Mouse (Mus musculus): ENCODE results near the gene Mpig6b.
"Not testable (repeated sequence)": the region's sequence is repeated elsewhere in the genome, so short reads cannot be mapped to it uniquely, and the experiment has no call there.

The Mpig6b gene

DNA sequence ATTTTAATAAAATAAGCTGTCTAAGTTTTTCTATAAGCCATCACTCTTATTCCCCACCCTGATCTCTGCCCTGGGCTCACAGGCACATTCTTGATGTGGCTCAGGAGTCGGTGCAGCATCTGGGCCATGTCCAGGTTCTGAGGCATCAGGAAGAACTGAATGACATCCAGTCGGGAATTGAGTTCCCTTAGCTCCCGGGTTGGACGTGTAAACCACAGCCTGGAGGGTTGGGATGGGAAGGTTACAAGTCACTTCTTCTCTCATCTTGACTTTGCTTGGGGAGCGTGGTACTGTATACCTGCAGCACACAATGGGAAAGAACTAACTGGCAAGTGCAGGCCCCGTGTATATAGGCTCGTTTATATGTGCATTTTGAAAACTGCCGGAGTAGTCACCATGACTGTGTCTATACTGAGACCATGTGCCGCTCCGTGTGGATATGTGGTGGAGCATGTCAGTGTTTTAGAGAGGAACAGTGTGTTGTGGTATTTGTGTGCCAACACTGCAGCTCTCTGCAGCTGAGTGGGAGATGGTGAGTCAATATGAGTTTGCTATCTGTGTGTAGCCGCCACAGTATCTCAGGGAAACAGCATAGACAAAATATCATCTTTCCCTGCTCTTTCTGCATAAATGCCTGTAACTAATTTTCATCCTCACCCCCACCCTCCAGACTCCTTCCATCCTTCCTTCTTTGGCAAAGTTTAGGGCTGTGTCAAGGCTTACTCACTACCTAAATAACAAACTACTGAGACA lies 26.7 kb downstream of the Mpig6b start:
- no peak for DNase-seq (ENCODE audit: low read depth, low spot score)

DNA sequence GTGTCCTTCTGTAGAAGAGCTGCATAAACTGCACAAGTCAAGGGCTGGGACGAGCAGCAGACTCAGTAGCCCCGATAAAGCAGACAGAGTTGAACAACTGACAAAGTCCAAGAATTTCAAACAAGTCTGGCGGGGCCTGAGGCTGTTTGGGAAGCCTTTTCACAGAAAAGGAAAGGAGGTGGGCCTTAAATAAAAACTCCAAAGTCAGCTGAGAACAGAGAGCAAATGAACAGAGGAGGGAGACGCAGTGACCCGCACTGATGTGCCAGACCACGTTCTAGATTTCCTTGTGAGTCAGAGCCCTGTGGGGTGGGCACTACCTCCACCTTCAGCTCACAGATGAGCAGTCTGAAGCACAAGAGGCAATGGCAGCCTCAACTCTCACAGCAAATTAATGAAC lies 31.1 kb downstream of the Mpig6b start:
- no peak for DNase-seq (ENCODE audit: low read depth, low spot score)

DNA sequence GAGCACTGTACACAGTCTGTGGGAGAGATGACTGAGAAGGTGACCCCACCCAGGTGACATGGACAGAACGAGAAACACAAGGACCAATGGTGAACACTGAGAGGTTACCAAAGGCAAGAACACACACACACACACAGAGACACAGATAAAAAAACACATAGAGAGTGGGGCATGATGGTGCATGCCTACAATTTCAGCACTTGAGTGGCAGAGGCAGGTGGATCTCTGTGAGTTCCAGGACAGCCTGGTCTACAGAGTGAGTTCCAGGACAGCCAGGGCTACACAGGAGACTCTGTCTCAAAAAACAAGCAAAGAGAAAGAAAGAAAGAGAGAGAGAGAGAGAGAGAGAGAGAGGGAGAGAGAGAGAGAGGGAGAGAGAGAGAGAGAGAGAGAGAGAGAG lies 32.3 kb downstream of the Mpig6b start:
- not testable (repeated sequence) for DNase-seq (ENCODE audit: low read depth, low spot score)

DNA sequence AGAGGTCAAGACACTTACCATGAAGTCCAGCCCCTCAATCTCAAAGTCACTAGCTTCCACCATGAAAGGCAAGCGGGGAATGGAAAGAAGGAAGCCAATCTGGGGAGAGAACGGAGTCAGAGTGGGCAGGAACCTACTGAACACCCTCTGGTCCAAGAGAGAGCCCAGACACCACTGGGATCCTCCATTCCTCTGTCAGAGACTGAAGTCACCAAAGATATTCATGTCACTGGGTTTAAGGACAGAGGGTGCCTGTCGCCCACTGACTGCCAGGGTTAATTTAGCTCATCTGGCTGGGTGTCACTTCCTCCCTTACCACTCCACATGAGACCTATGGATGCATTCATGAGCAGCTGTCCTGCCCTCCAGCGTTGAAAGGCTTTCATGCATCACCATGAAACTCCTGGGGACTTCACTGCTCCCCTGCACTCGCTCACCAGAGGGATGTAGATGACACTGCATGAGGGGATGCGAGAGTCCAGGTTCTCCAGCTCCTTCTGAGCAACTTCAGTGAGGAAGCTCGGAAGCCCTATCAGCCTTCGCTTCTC lies 33.6 kb downstream of the Mpig6b start:
- no peak for DNase-seq (ENCODE audit: low read depth, low spot score)

DNA sequence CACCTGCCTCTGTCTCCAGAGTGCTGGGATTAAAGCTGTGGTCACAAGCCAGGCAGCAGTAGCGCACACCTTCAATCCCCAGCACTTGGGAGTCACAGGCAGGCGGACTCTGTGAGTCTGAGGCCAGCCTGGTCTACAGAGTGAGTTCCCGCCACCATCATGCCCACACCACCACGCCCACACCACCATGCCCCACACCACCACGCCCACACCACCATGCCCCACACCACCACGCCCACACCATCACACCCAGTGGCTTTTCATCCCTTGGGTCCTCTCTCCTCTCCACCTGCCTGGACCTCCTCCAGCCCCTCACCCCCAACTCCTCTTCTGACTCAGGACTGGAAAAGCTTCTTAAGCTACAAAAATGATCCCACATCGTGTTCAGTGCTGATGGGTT lies 34.1 kb downstream of the Mpig6b start:
- no peak for DNase-seq (ENCODE audit: low read depth, low spot score)

DNA sequence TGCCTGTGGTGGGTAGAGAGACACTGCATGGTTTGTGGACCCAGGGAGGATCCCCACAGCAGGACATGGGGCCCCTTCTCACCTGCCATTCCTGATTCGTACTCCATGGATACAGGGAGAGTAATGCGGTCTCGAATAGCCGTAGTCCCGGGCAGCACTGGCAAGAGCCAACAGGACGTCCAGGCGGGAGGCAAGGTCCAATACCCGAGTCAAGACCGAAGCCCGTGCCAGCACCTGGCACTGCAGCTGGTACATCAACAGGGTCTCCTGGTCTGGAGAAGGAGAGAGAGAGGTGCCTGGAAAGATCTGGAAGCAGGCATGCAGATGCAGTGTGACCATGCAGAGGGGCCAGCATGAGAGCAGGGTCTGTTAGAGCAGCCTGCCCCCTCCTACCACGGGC lies 34.7 kb downstream of the Mpig6b start:
- no peak for DNase-seq (ENCODE audit: low read depth, low spot score)

DNA sequence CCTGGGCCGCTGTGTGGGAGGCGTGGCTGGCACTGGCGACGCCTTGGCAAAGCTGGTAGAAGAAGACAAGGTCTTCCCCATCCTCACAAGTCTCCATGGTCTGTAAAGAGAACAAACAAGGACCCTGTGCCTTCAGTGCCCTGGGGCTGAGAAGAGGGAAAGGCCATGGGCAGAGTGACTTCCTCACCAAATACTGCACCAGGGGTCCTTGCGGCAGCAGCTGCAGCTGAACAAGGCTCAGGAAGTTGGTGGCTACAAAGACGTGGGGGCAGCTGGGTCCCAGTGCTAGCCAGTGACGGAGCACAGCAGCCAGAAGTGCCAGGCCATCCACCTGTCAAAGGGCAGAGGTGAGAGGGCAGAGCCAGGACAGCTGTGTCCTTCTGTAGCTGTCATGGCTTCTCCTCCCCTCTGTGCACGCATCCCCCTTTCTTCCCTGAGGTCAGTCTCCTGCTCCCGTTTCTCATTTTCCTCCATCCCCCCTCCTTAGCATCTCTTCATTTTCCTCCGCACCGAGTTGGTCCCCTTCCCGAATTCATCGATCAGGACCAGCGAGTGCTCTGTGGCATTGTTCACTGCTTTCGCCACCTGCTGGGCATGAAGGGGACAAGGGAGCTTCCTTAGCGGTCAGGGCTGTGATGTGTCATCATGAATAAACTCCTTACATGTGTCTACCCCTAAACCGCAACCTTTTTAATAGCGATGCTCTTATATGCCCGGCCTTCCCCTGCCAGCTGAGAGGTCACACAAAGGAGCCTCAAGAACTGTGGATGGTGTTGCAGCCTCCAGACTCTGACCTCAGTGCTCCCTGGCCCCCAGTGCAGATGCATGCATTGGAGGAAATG lies 36.1 kb downstream of the Mpig6b start:
- no peak for DNase-seq (ENCODE audit: low read depth, low spot score)

DNA sequence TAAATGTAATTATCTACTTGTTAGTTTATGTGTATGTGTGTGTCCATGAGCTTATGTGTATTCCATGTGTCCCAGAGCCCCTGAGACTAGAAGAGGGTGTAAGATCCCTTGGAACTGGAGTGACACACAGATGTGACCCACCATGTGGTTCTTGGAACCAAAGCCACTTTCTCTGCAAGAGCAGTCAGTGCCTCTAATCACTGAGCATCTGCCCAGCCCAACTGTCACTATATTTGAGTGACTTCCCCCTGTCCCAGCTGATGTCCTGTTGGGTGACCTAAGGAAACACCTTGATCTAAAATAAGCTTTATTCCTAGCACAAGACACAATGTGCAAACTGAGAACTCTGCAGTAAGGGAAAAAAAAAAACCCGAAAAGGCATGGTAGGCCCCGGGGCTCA lies 37.7 kb downstream of the Mpig6b start:
- DNase-seq (ENCODE audit: low read depth, low spot score), result no peak

DNA sequence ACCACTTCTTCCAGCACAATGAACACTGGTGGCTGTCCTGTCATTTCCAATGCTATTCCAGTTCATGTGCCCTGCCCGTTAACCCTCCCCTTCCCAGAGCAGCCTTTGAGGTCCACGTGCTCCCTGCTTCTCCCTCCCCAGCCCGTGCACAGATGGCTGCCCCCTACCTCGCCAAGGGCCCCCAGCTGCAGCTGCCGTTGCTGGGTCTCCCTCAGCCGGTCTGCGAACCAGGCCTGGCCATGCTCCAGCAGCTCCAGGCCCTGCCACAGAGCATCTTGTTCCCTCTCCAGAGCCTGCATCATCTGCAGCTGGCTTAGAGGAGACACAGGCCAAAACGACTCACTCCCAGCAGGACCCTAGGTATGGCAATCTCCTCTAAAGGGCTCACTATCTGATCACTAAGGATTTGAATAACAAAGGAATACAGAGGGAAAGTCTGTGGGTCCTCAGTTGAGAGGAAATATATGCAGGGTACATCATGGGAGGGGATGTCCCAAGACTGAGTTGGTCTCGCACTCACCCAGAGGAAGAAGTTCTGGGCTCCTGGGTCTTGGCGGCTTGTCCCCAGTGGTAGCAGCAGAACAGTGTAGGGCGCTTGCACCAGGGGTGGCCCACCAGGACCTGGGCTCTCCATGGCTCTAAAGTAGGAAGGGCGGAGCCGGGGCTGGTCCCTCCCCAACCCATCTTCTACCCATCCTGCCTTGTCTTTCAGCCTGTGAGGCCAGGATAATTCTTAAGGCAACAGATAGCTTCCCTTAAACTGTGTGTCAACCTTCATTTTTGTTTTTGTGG lies 38.5 kb downstream of the Mpig6b start, which contains the start of gene Sapcd1:
Gene Sapcd1 (minus strand): TSS at position 740 of the 792 bp plus-strand sequence.
- no peak for DNase-seq (ENCODE audit: low read depth, low spot score)

DNA sequence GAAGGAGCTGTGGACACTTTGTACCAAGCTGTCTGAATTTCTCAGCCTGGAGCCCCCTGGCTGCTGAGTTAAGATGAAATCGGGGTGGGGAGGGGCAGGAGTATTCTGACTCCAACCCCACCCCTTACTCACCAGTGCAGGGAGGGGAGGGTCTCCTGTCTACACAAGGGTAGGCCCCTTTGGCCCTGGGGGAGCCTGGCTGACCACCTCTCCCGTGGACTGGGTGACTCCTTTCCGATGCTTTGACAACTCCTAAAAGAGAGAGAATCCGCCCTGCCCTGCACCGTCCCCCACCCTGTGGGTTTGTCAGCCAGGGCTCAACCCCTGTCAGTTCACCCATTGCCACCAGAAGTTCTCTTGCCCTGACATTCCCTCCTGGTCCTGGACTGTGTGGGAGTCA lies 39.8 kb downstream of the Mpig6b start:
- DNase-seq (ENCODE audit: low read depth, low spot score), result no peak

DNA sequence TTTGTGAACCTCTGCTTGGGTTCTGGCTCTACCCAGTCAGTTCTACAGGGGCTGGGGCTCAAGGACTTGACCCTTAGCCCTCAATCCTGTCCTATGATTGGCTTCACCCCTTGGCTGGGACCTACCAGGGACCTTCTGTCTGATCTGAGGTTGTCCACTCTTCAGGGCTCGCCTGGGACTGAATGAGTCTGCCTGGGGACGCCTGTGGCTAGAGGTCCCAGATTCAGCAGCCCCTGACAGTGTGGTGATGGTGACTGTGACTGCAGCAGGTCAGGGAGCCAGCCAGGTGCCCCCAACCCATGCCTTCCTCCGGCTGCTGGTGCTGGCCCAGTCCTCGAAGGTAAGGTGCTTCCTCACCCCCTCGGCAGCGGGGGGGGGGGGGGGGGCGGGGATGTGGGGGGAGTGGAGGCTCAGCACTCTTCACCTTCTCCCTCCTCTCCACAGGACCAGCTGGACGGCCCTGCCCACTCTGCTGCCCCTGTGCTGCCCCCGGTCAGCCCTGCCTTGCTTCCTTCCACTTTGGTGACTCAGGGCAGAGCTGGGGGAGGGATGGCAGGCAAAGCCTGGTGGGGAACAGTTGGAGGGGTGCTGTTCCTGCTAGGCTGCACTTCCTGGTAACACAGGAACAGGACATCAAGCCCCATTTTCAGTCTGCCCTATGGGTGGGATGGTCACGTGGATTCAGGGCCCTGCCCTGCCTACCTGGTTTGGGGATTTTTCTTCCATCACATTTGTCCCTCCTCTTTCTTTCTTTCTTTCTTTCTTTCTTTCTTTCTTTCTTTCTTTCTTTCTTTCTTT lies 41.1 kb downstream of the Mpig6b start:
- DNase-seq (ENCODE audit: low read depth, low spot score), result no peak

DNA sequence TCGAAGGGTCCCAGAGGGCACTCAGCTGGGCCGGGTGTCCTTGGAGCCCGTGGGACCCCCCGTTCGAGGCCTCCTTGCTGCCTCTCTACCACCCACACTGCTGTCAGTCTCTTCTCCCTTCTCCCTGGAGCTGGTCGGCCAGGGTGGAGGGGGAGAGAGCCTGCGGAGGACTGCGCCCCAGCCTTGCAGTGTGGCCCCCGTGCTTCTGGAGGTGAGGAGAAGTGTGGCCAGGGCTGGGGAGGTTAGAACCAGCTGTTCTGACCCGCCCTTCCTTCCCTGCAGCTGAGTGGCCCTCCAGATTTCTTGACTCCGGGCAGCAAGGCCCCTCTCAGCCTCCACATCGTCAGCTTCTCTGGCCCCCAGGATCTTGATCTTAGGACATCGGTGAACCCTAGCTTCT lies 41.7 kb downstream of the Mpig6b start:
- no peak for DNase-seq (ENCODE audit: low read depth, low spot score)

DNA sequence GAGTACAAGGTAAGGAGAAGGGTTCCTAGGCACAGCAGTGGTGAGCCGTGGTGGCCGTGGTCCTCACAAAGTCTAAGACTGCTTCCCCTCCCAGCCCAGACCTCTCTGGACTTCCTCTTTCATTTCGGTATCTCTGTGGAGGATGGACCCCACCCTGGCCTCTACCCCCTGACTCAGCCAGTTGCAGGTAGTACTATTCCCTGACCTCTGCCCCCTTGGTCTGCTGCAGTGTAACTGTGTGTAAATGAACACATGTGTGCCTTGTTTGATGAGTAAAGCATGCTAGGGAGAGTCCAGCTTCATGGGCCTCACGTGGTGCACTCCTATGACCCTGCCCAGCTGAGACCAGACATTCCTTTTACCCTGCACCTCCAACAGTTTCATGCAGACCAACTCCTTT lies 42.2 kb downstream of the Mpig6b start:
- DNase-seq (ENCODE audit: low read depth, low spot score), result no peak

DNA sequence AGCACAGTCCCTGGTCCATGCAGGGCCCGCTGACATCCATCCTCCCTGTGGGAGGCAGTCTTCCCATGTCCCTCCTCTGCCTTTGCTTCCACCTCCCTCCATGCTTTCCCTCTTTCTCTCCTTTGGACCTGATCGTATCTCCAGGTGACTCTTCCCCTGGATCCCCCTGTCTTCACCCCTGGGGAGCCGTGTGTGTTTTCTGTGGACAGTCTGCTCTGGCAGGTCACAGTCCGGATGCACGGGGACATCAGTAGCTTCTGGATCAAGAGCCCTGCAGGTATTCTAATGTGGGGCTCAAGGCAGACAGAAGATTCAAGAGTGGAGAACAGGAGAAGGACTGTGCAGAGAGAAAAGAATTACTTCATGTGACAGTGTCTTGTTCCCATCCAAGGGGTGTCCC lies 42.8 kb downstream of the Mpig6b start:
- DNase-seq (ENCODE audit: low read depth, low spot score), result no peak

DNA sequence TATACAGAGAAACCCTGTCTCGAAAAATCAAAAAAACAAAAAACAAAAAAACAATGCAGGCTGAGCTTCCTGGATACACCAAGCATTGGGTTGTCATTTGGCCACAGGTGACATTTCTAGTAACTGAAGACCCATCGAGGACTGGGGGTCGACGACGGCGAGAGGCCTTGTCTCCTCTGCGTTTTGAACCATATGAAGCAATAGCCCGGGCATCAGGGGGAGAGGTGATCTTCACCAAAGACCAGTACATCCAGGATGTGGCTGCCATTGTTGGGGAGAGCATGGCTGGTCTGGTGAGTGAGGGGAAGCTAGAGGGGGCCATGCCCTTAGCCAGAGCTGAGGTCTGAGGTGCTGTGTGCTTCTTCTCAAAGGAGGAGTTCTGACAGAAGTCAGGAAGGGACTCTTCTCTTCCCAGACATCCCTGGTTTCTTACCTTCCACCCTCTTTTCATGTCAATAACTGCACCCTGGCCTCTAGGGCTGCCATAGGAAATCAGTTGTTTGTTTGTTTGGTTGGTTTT lies 43.4 kb downstream of the Mpig6b start:
- no peak for DNase-seq (ENCODE audit: low read depth, low spot score)

DNA sequence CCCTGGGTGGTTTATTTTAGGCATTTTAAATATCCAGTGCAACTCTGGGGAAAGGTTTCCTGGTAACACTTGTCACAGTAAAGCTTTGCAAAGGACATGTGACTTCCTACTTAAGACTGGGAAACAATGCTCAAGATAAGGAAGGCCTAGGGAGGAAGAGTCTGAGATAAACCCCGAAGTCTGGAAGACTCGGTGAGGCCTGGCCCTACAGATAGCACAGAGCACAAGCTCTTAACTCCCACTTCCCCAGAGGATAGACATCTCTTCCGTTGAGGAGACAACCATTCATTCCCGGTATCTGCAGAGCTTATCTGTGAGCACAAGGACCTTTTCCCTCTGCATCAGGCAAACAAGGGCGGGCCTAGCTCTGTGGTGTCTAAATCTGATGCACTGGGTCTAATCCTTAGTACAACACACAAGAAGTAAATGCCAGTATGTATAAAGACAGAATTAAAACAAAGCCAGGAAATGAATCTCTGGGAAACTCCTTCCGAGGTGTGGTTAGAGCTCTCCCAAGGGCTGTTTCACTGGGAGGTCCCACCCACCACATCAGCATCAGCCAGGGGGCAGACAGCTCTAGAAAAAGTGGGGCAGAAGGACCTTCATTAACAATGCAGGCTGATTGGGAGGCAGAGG lies 44.0 kb downstream of the Mpig6b start:
- no peak for DNase-seq (ENCODE audit: low read depth, low spot score)

DNA sequence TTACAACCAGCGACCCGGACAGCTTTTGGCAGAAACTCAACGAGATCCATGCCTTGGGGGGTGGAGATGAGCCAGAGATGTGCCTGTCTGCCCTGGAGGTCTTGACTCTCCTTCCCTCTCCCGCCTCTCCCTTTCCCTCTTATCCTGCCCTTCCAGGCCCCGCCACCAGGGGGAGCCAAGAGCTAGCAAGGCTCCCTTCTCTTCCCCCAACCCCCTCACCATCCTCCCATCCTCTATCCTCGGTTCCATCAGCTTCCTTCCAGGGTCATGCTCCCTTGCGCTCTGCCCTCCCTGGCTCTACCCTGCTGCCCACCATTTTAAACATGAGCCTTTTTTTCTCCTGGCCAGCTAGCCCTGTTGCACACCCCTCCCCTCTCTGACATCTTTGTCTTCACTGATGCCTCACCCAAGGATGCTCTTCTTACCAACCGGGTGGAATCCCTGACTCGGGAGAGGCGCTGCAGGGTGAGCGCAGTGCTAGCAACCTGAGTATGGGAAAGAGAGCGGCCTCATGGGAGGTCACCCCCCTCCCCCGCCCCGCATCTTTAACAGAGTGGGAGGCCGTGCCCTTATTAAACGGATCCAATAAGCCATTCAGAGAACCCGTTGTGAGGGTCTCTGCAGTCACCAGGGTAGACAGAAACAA lies 44.7 kb downstream of the Mpig6b start:
- peak; percentile 43 for DNase-seq (ENCODE audit: low read depth, low spot score)

DNA sequence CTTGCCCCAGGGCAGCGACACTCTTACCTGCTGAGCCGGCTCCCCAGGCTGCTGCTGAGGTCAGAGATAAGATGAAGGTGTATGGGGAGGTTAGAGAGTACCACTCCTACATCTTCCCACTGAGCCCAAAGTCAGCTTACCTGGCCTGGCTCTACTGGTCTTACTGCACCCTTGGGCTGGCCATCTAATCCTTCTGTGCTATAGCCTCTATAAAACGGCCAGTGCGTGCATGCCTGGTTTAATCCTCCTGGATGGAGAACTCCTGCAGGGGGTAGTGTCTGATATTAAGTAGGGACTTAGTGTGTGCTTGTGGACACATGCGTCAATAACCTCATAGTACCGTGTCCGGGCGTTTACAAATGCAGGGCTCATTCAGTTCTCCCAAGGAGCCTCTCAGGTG lies 45.4 kb downstream of the Mpig6b start:
- DNase-seq (ENCODE audit: low read depth, low spot score), result no peak

DNA sequence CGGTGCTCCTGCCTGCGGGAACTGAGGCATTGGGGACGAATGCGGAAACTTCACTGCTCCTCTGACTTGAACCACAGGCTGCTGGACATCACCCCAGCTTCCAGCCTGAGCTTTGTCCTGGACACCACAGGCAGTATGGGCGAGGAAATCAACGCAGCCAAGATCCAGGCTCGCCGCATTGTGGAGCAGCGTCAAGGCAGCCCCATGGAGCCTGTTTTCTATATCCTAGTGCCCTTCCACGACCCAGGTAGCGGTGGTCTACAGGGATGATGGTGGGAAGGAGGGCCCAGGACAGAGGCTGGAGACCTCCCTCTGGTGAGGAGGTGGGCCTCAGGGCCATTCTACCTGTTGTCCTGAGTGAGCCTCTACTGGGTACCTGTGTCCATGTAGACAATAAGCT lies 46.1 kb downstream of the Mpig6b start:
- no peak for DNase-seq (ENCODE audit: low read depth, low spot score)

DNA sequence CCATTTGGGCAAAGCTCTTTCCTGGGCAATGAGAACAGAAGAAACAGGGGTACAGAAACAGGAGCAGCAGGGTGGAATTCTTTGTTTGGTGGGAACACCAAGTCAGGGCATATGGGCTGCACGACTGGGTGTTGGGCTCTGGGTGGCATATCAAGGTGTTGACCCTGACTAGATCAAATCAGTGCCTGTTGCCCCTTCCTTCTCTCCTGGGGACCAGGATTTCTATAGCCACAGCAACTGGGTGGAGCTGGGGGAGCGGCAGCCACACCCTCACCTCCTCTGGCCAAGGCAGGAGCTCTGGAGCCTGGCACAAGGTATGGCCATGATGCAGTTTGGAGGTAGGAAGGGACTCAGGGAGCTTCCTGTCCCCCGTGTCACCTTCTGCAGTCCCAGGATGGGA lies 47.8 kb downstream of the Mpig6b start:
- DNase-seq (ENCODE audit: low read depth, low spot score), result no peak
